Mouse (Mus musculus) cortical plate, adult 2 months (tissue): ENCODE results near the gene Fgf4. TPM values are rescaled to one million over a fixed set of nuclear protein-coding genes. Genes with fewer than 3 reads are reported as not detected.

Source experiments
- H3K27ac ChIP-seq: fragments of 200-500 bp; 2 replicates; pipeline ENCODE4 v1.5.1; 2012; ENCODE audit warnings: low read length, control low read depth, inconsistent platforms; ENCODE audit not compliant: insufficient read depth
- H3K4me1 ChIP-seq: fragments of 200-500 bp; 2 replicates; pipeline ENCODE4 v1.6.1; 2011; ENCODE audit warnings: low read length; ENCODE audit not compliant: control insufficient read depth, insufficient read depth
- H3K4me3 ChIP-seq: fragments of 200-500 bp; 2 replicates; pipeline ENCODE4 v1.5.1; 2011; ENCODE audit warnings: mild to moderate bottlenecking, low read length, control low read depth; ENCODE audit not compliant: insufficient read depth
- CTCF ChIP-seq: fragments of 200-500 bp; IDR thresholded peaks from 2 replicates; pipeline ENCODE4 v1.5.1; 2011; ENCODE audit warnings: mild to moderate bottlenecking, control low read depth, low read length; ENCODE audit not compliant: insufficient read depth; ENCODE audit errors: extremely low read depth
- POLR2A ChIP-seq: fragments of 200-500 bp; IDR thresholded peaks from 2 replicates; pipeline ENCODE4 v1.6.1; 2011; ENCODE audit warnings: mild to moderate bottlenecking, low read length, control low read depth; ENCODE audit not compliant: insufficient read depth; ENCODE audit errors: extremely low read depth
- polyA plus RNA-seq: library from polyadenylated mRNA; depleted of rRNA; stranded (reverse); fragments of >200 nt; gene quantifications from 2 replicates; pipeline ENCODE4 v1.2.3, GENCODE M21; 2012; rRNA removed

Fgf4 gene
- polyA plus RNA-seq: not detected in 2 replicates

DNA sequence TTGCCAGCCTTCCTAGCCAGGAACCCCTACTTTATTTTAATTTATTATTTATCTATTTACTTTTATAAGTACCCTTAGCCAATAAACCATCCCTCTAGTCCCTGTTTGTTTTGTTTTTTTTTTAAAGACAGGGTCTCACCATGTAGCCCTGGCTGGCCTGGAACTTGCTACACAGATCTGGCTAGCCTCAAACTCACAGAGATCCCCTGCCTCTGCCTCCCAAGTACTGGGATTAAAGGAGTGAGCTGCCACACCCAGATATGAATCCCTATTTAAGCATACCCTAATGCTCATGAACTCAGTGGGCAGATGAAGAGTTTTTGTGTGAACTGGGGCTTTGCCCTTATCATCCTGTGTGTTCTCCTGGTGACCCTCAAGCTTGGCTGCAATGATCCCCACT lies at the start of gene Fgf4:
Gene Fgf4 (plus strand): TSS at position 301 of the 400 bp plus-strand sequence.
- H3K27ac ChIP-seq: no peak within 1 kb of the TSS
- no peaks in the 10 kb centered on the region for H3K4me1 ChIP-seq
- H3K4me3 ChIP-seq: no peak within 1 kb of the TSS
- TF ChIP-seq POLR2A: no peak
- no peak for TF ChIP-seq CTCF

DNA sequence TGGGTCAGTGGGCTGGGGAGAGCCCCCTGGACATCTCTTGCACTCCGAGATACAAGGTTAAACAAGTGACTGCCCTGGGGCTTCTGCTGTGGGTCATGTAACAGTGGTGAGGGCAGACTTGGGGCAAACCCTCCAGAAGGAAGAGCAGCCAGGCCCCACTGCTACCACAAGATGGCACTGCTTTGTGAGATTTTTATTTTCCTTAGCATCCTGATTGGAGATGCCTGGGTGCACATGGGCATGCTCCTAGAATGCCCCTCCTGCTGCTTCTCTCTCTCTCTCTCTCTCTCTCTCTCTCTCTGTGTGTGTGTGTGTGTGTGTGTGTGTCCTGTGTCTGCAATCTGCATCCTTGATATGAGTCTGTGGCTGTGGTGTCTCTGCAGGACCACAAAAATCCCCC lies 48.7 kb upstream of the Fgf4 start:
- TF ChIP-seq POLR2A: no peak
- TF ChIP-seq CTCF: peak; percentile 80
- Histone ChIP-seq H3K4me1 (no peaks in the 10 kb centered on the region), H3K4me3 (no peak overlapping the region), H3K27ac (no peak overlapping the region)

DNA sequence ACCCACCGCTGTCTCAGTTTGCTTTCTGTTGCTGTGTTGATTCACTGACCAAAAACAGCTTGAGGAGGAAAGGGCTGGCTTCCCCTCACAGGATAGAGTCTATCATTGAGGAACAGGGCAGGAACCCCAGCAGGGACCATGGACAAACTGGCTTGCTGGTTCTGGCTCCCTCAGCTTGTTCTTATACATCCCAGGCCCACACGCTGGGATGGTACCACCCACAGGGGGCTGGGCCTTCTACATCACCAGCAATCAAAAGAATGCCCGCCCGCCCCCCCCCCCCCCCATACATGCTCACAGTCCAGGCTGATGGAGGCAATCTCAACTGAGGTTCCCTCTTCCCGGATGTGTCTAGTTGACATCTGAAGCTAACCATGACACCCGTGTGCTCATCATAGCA lies 40.1 kb upstream of the Fgf4 start:
- no peak overlapping the region for H3K4me3 ChIP-seq
- no peak overlapping the region for H3K27ac ChIP-seq
- H3K4me1 ChIP-seq: no peaks in the 10 kb centered on the region
- TF ChIP-seq POLR2A (no peak), CTCF (no peak)

DNA sequence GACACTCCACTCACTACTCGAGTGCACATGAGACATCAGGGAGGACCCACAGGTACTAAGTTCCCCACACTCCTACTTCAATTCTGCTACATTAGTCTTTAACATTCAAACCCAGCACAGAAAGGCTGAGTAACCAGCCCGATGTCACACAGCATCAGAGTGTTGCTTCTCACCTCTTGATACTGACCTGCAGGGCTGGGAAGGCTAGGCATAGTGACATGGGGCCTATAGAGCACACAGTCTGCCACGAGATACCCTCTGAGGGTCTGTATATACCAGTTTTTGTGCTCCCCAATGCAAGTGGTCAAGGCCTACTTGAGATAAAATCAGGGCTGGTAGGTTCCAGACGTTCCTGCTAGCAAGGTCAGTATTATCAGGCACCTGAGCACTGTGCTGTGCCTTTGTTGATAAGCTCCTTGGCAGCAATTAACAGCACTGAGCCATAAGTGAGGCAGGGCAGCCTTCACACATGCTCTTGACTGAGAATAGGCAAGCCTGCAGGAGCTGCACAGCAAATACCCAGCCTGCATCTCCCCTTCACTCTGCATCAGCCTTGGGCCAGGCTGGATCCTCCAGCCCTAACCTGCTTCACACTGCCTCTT lies 39.1 kb upstream of the Fgf4 start:
- H3K4me3 ChIP-seq: no peak overlapping the region
- TF ChIP-seq POLR2A (no peak), CTCF (no peak)
- no peak overlapping the region for H3K27ac ChIP-seq
- no peaks in the 10 kb centered on the region for H3K4me1 ChIP-seq

DNA sequence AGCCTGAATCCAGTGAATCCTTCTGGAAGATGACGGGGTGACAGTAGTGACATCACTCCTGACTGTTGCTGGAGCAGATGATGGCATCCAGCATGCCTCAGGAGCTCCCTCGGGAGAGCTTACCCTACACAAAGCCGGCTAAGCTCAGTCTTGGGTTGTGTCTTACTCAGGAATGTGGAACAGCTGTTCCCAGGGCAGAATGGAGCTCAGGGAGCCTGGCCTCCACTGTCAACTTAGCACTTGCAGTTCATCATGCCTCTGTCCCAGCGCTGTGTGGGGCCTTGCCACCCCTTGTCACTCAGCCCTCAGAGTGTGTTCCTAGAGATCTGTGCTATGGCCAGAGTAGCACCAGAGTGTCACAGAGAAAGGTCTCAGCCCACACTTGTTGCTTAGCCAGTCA lies 35.6 kb upstream of the Fgf4 start:
- TF ChIP-seq POLR2A: no peak
- no peak for TF ChIP-seq CTCF
- Histone ChIP-seq H3K4me1 (no peaks in the 10 kb centered on the region), H3K4me3 (no peak overlapping the region), H3K27ac (no peak overlapping the region)

DNA sequence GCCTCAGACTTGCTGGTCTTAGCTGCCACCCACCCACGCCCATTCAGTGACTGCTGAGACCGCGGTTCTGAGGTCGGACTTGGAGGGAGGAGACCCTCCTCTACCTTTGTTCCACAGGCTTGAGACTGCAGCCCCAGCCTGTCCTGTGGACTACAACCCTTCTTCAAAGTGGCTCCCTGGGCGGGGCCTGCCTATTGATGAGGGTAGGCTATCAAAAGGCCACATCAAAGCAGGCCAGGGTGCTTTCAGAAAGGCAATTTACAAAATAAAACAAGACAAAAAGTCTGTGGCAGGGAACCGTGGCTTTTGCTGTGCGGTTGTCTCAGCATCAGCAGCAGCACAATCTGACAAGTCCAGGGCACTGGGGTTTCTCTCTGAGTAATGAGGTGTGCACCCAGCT lies 25.3 kb upstream of the Fgf4 start:
- TF ChIP-seq POLR2A (no peak), CTCF (no peak)
- Histone ChIP-seq H3K4me1 (no peaks in the 10 kb centered on the region), H3K4me3 (no peak overlapping the region), H3K27ac (no peak overlapping the region)

DNA sequence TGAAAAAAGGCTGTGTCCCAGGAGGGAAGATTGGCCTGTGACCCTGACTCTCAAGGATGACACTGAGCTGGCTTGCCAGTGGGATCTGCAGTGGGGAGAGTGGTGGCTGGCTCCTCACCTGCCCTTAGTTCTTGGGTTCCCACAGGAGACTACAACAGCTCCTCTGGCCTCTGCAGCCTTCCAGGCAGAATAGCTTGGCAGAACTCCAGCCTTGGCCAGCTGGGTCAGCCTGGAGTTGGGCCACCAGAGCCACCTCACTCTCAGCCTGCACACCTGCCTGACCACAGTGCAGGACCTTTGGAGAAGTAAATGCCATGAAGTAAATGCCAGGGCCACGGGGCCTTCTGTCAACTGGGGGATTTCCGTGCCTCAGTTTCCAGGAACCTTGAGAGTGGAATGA lies 23.2 kb upstream of the Fgf4 start:
- Histone ChIP-seq H3K4me3 (no peak overlapping the region), H3K27ac (no peak overlapping the region), H3K4me1 (no peaks in the 10 kb centered on the region)
- no peak for TF ChIP-seq POLR2A
- no peak for TF ChIP-seq CTCF

DNA sequence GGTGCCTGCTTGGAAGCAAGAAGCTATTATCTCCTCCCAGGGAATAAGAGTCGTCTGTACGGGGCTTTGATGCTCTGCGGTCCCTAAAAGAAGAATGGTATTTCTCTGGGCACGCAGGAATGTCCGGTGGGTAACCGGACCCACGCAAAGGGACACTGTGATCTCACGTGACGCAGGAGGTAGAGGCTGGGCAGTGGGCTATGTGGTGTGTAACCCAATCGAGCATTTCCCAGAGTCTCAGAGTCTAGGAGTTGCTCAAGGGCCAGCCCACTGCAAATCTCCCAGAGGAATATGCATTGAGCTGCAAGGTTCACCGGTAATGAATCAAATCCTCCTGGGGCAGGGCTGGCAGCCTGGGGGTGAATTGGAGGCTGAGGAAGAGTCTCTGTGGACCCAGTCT lies 18.8 kb upstream of the Fgf4 start:
- Histone ChIP-seq H3K4me3 (no peak overlapping the region), H3K27ac (no peak overlapping the region), H3K4me1 (no peaks in the 10 kb centered on the region)
- TF ChIP-seq CTCF (no peak), POLR2A (no peak)

DNA sequence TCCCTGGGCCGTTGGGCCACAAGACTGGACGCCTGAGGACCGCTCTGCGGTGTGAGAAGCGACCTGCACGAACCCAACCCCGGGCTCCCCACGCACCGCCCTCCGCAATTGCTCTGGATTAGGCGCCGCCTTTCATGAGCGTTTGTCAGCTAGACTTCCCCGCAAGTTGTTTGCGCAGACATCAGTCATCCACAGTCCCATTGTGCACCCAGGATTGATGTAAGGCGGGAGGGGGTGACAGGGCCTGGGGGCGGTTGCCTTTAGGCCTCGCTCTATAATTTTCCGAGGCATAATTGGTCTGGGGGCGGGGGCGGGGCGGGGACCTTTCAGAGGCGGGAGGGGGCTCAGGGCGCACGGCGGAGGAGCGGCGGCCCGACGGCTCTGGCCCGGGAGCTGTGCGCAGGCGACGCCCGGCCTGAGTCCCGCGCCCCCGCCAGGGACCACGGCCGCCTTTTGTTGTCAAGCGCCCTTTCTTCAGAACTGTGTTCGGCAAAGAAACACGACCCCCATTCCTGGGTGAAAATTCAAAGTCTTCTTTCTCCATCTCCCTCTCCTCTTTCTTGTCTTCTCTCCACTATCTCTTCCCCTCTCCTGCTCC lies 9.2 kb upstream of the Fgf4 start, which contains the start of gene Fgf3:
Gene Fgf3 (plus strand): TSS at position 193 of the 598 bp plus-strand sequence.
- H3K27ac ChIP-seq: no peak within 1 kb of the TSS
- H3K4me3 ChIP-seq: peak within 1 kb of the TSS; percentile 20; the same call in 1 of the 2 replicates

More for the DNA sequence above, 9.2 kb upstream of the Fgf4 start, which contains the start of gene Fgf3:
- no peaks in the 10 kb centered on the region for H3K4me1 ChIP-seq
- TF ChIP-seq CTCF (no peak), POLR2A (no peak)
